Mouse (Mus musculus): Measurements from ENCODE around the gene Abi3. TPM values are rescaled to one million over a fixed set of nuclear protein-coding genes. Genes with fewer than 3 reads are reported as not detected.

Gene Abi3
- polyA plus RNA-seq, 1 experiment from 2014 or later: 30.2 TPM

GRCm38 (mm10) chr11:95824877-95825243, 17.4 kb downstream of the Abi3 start:
- 5% methylated on average over 11 of the region's 11 CpGs for WGBS (ENCODE audit: missing documents)
- Histone ChIP-seq H3K36me3 (ENCODE audit: inconsistent target) (no peaks in the 10 kb centered on the region), H3K79me2 (ENCODE audit: inconsistent target) (no peaks in the 10 kb centered on the region), H3K4me3 (ENCODE audit: inconsistent target) (peak overlapping the region; percentile 42), H3K27ac (no peak overlapping the region)

GRCm38 (mm10) chr11:95824071-95824876, 18.0 kb downstream of the Abi3 start, which contains the start of gene Phospho1:
Phospho1 (plus strand) TSS chr11:95824499.
- H3K79me2 ChIP-seq (ENCODE audit: inconsistent target): no peaks in the 10 kb centered on the region
- H3K27ac ChIP-seq: no peak within 1 kb of the TSS
- WGBS (ENCODE audit: missing documents): under 1% methylated on average over 77 of the region's 78 CpGs
- no peaks in the 10 kb centered on the region for H3K36me3 ChIP-seq (ENCODE audit: inconsistent target)
- H3K4me3 ChIP-seq (ENCODE audit: inconsistent target): peak within 1 kb of the TSS; percentile 42

- no peak overlapping the region for H3K27ac ChIP-seq
- no peaks in the 10 kb centered on the region for H3K79me2 ChIP-seq (ENCODE audit: inconsistent target)
- 98% methylated on average over 4 of the region's 4 CpGs for WGBS (ENCODE audit: missing documents)
- H3K36me3 ChIP-seq (ENCODE audit: inconsistent target): no peaks in the 10 kb centered on the region
- no peak overlapping the region for H3K4me3 ChIP-seq (ENCODE audit: inconsistent target)
These were observed 19.8 kb downstream of the Abi3 start for GRCm38 (mm10) chr11:95822437-95822836.

GRCm38 (mm10) chr11:95821511-95821910, 20.8 kb downstream of the Abi3 start:
- no peak overlapping the region for H3K27ac ChIP-seq
- no peaks in the 10 kb centered on the region for H3K36me3 ChIP-seq (ENCODE audit: inconsistent target)
- H3K4me3 ChIP-seq (ENCODE audit: inconsistent target): no peak overlapping the region
- 95% methylated on average over 3 of the region's 3 CpGs for WGBS (ENCODE audit: missing documents)
- H3K79me2 ChIP-seq (ENCODE audit: inconsistent target): no peaks in the 10 kb centered on the region

GRCm38 (mm10) chr11:95819138-95819537, 23.1 kb downstream of the Abi3 start:
- WGBS (ENCODE audit: missing documents): 97% methylated on average over 8 of the region's 8 CpGs
- H3K4me3 ChIP-seq (ENCODE audit: inconsistent target): no peak overlapping the region
- H3K79me2 ChIP-seq (ENCODE audit: inconsistent target): no peaks in the 10 kb centered on the region
- H3K27ac ChIP-seq: no peak overlapping the region
- H3K36me3 ChIP-seq (ENCODE audit: inconsistent target): no peaks in the 10 kb centered on the region

- Histone ChIP-seq H3K36me3 (ENCODE audit: inconsistent target) (no peaks in the 10 kb centered on the region), H3K79me2 (ENCODE audit: inconsistent target) (no peaks in the 10 kb centered on the region), H3K4me3 (ENCODE audit: inconsistent target) (no peak overlapping the region), H3K27ac (no peak overlapping the region)
- 88% methylated on average over 9 of the region's 9 CpGs for WGBS (ENCODE audit: missing documents)
These were observed 26.9 kb downstream of the Abi3 start for GRCm38 (mm10) chr11:95815412-95815811.

GRCm38 (mm10) chr11:95814857-95815256, 27.4 kb downstream of the Abi3 start:
- no peak overlapping the region for H3K4me3 ChIP-seq (ENCODE audit: inconsistent target)
- no peaks in the 10 kb centered on the region for H3K36me3 ChIP-seq (ENCODE audit: inconsistent target)
- no peaks in the 10 kb centered on the region for H3K79me2 ChIP-seq (ENCODE audit: inconsistent target)
- WGBS (ENCODE audit: missing documents): 81% methylated on average over 5 of the region's 5 CpGs
- H3K27ac ChIP-seq: no peak overlapping the region

- Histone ChIP-seq H3K36me3 (ENCODE audit: inconsistent target) (no peaks in the 10 kb centered on the region), H3K27ac (no peak overlapping the region), H3K79me2 (ENCODE audit: inconsistent target) (no peaks in the 10 kb centered on the region), H3K4me3 (ENCODE audit: inconsistent target) (no peak overlapping the region)
- WGBS (ENCODE audit: missing documents): 100% methylated on average over 2 of the region's 2 CpGs
These were observed 28.2 kb downstream of the Abi3 start for GRCm38 (mm10) chr11:95814101-95814500.

- Histone ChIP-seq H3K79me2 (ENCODE audit: inconsistent target) (no peaks in the 10 kb centered on the region), H3K36me3 (ENCODE audit: inconsistent target) (no peaks in the 10 kb centered on the region), H3K27ac (no peak overlapping the region), H3K4me3 (ENCODE audit: inconsistent target) (no peak overlapping the region)
- 93% methylated on average over 4 of the region's 4 CpGs for WGBS (ENCODE audit: missing documents)
These were observed 30.1 kb downstream of the Abi3 start for GRCm38 (mm10) chr11:95812224-95812623.

- 98% methylated on average over 6 of the region's 6 CpGs for WGBS (ENCODE audit: missing documents)
- Histone ChIP-seq H3K4me3 (ENCODE audit: inconsistent target) (no peak overlapping the region), H3K27ac (no peak overlapping the region), H3K36me3 (ENCODE audit: inconsistent target) (no peaks in the 10 kb centered on the region), H3K79me2 (ENCODE audit: inconsistent target) (no peaks in the 10 kb centered on the region)
These were observed 30.5 kb downstream of the Abi3 start for GRCm38 (mm10) chr11:95811741-95812140.

- no peak overlapping the region for H3K27ac ChIP-seq
- no peaks in the 10 kb centered on the region for H3K36me3 ChIP-seq (ENCODE audit: inconsistent target)
- H3K4me3 ChIP-seq (ENCODE audit: inconsistent target): no peak overlapping the region
- WGBS (ENCODE audit: missing documents): 70% methylated on average over 7 of the region's 7 CpGs
- H3K79me2 ChIP-seq (ENCODE audit: inconsistent target): no peaks in the 10 kb centered on the region
These were observed 31.4 kb downstream of the Abi3 start for GRCm38 (mm10) chr11:95810828-95811227.

GRCm38 (mm10) chr11:95809603-95810002, 32.7 kb downstream of the Abi3 start:
- Histone ChIP-seq H3K4me3 (ENCODE audit: inconsistent target) (no peak overlapping the region), H3K79me2 (ENCODE audit: inconsistent target) (no peaks in the 10 kb centered on the region), H3K27ac (no peak overlapping the region), H3K36me3 (ENCODE audit: inconsistent target) (no peaks in the 10 kb centered on the region)
- WGBS (ENCODE audit: missing documents): 56% methylated on average over 5 of the region's 5 CpGs

- Histone ChIP-seq H3K4me3 (ENCODE audit: inconsistent target) (no peak overlapping the region), H3K36me3 (ENCODE audit: inconsistent target) (no peaks in the 10 kb centered on the region), H3K27ac (no peak overlapping the region), H3K79me2 (ENCODE audit: inconsistent target) (no peaks in the 10 kb centered on the region)
- WGBS (ENCODE audit: missing documents): 97% methylated on average over 5 of the region's 5 CpGs
These were observed 33.7 kb downstream of the Abi3 start for GRCm38 (mm10) chr11:95808448-95809011.

- Histone ChIP-seq H3K79me2 (ENCODE audit: inconsistent target) (no peaks in the 10 kb centered on the region), H3K4me3 (ENCODE audit: inconsistent target) (no peak overlapping the region), H3K27ac (no peak overlapping the region), H3K36me3 (ENCODE audit: inconsistent target) (no peaks in the 10 kb centered on the region)
- 100% methylated on average over 4 of the region's 5 CpGs for WGBS (ENCODE audit: missing documents)
These were observed 34.4 kb downstream of the Abi3 start for GRCm38 (mm10) chr11:95807884-95808283.

GRCm38 (mm10) chr11:95805527-95805926, 36.7 kb downstream of the Abi3 start:
- Histone ChIP-seq H3K36me3 (ENCODE audit: inconsistent target) (no peaks in the 10 kb centered on the region), H3K27ac (no peak overlapping the region), H3K4me3 (ENCODE audit: inconsistent target) (no peak overlapping the region), H3K79me2 (ENCODE audit: inconsistent target) (no peaks in the 10 kb centered on the region)
- 10% methylated on average over 3 of the region's 3 CpGs for WGBS (ENCODE audit: missing documents)
